Mouse (Mus musculus) cortical plate, adult 2 months (tissue): ENCODE measurements around the gene Ppm1f.

ENCODE experiments used
- CTCF ChIP-seq: fragments of 200-500 bp; IDR thresholded peaks from 2 replicates; pipeline ENCODE4 v1.5.1; 2011; ENCODE audit warnings: mild to moderate bottlenecking, control low read depth, low read length; ENCODE audit not compliant: insufficient read depth; ENCODE audit errors: extremely low read depth
- POLR2A ChIP-seq: fragments of 200-500 bp; IDR thresholded peaks from 2 replicates; pipeline ENCODE4 v1.6.1; 2011; ENCODE audit warnings: mild to moderate bottlenecking, low read length, control low read depth; ENCODE audit not compliant: insufficient read depth; ENCODE audit errors: extremely low read depth

GRCm38 (mm10) chr16:16865696-16866561 lies 30.3 kb upstream of the Ppm1f start:
- TF ChIP-seq POLR2A (no peak), CTCF (no peak)
